Mouse (Mus musculus): ENCODE data around the gene Fstl4. TPM values are rescaled to one million over a fixed set of nuclear protein-coding genes. Genes with fewer than 3 reads are reported as not detected.

Fstl4 gene
- total RNA-seq, 2 experiments from 2014 or later: 44.1 to 47.2 TPM

DNA sequence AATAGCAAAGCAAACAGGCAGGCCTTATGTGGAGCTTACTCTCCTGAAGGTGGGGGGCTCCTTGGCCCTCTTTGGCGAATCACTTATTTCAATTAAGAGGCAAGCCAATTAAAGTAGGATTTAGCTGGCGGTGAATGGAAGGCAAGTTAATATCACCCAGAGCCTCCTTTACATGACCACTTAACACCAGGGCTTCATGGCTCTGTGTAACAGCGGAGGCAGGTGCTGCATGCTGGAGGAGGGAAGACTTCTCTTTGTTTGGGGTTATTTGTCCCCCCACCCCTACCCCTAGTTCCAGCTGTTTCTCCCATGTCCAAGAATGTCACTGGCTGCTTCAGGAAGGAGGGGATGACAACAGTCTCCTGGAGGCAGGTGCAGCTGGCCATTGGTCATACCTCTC, 10.9 kb downstream of the Fstl4 start:
- intact Hi-C loops (cut with DNase I): no loop called here
- Histone ChIP-seq H3K4me3 (no peak overlapping the region), H3K27ac (no peak overlapping the region)
- DNase-seq (ENCODE audit: extremely low spot score in 1 of 2, low spot score in 2 of 2): no peak
- no peak for TF ChIP-seq CTCF (IDR thresholded peaks at IDR 0.05)

DNA sequence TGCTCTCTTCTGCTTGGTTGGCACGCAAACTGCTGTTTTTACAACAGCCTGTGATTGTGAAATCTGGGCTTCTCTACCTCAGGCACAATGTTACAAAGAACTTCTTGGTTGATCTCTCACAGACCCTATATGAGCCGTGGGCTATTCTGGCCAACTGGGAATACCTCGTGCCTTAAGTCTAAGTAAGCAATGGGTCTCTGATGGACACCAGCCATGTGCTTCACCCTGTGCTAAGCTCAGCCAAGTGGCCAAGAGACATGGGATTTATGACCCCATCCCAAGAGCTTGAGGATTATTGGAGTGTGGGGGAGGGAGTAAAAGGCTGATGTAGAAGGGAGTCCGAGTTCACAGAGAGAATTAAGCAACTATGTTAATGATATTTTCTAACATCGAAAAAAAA, 18.0 kb downstream of the Fstl4 start:
- TF ChIP-seq CTCF (IDR thresholded peaks at IDR 0.05): no peak

DNA sequence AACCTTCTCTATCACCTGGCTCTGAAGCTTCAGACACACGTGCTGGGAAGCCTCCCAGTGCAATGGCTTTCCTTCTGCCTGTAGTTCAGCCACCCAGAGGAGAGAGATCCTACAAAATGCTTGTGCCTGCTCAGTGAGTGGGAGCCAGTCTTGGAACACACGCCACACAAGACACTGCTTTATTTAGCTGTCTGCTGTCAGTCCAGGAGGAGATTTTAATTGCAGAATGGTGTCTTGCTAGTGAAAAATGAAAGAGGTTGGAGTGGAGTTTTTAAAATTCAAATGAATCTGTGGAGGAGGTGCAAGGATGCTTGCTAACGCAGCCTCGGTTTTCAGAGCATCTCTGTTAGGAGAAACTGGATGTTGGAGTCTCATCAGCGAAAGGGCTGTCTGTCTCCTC, 29.9 kb downstream of the Fstl4 start:
- no peak for TF ChIP-seq CTCF (IDR thresholded peaks at IDR 0.05)
- intact Hi-C loops (cut with DNase I): loop anchor here (2.0 kb wide), 1 partner anchor 94 kb away; no protein-coding TSS in a partner anchor
- H3K27ac ChIP-seq: no peak overlapping the region; the same call in 1 of the 2 replicates
- DNase-seq (ENCODE audit: extremely low spot score in 1 of 2, low spot score in 2 of 2): peak; percentile 43 to 48
- H3K4me3 ChIP-seq: no peak overlapping the region

More for the DNA sequence above, 18.0 kb downstream of the Fstl4 start:
- no peak for DNase-seq (ENCODE audit: extremely low spot score in 1 of 2, low spot score in 2 of 2)
- Histone ChIP-seq H3K4me3 (no peak overlapping the region), H3K27ac (no peak overlapping the region)
- intact Hi-C loops (cut with DNase I): no loop called here

DNA sequence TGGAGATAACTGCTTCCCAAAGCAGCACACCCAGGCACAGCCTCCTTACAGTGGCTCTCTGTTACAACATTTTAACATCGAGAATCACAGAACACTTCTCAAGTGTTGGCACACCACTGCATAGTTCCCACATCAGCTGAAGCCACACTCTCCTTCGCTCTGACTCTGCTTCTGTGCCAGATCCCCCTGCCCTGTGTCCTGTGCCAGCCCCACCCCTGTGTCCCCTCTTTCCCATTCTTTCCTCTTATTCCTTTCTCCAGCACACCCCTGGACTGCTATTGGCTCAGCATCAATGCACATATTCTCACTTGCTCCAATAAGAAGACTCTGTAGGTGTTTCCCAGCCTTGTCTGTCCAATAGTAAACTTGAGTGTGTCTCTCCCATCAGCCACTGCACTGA, 45.1 kb downstream of the Fstl4 start:
- DNase-seq (ENCODE audit: extremely low spot score in 1 of 2, low spot score in 2 of 2): no peak
- Histone ChIP-seq H3K4me3 (no peak overlapping the region), H3K27ac (no peak overlapping the region)
- no peak for TF ChIP-seq CTCF (IDR thresholded peaks at IDR 0.05)
- intact Hi-C loops (cut with DNase I): no loop called here

DNA sequence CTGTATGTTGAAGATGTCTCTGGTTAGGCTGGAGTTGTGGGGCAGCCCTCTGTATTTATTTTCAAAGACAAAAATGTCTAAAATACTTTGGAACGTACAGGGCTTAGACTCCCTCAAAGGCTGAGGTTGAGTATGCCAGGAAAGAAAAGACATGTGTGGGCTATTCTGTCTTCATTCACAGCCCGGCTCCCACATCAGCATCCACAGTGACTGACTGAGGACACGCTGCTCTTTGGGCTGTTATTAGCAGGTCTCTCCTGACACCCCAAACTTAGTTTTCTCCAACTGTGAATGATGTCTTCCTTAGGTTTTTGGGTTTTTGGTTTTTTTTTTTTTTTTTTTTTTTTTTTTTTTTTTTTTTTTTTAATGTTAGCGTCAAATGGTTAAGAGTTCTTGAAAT, 51.6 kb downstream of the Fstl4 start:
- DNase-seq (ENCODE audit: extremely low spot score in 1 of 2, low spot score in 2 of 2): no peak
- no peak overlapping the region for H3K4me3 ChIP-seq
- no peak for TF ChIP-seq CTCF (IDR thresholded peaks at IDR 0.05)
- intact Hi-C loops (cut with DNase I): no loop called here
- no peak overlapping the region for H3K27ac ChIP-seq

DNA sequence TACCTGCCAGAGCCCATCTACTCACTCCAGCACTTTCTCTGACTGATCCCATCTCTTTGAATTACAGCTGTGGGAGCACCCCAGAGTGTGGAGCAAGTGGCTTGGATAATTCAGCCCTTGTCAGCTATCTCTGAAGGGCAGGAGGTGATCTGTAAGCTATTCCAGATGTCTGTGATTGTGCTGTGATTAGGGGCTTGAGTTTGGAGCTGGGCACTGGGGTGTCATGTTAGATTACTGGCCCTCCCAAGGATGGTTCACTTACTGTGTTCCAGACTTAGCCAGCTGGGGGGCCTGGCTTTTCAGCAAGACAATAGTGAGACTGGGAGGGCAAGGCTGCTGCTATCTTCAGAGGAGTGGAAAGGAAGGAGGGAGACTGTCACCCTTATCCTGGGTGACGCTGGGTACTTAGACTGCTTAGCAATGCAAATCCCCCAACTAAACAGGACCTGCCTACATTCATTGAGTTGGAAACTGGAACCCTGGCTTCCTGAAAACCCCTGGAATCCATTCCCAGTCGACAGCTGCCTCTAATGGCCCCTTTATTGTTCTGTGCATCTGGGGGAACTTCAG, 56.0 kb downstream of the Fstl4 start:
- no peak overlapping the region for H3K4me3 ChIP-seq
- no peak for TF ChIP-seq CTCF (IDR thresholded peaks at IDR 0.05)
- H3K27ac ChIP-seq: no peak overlapping the region
- peak in 1 of 2 experiments; percentile 3 for DNase-seq (ENCODE audit: extremely low spot score in 1 of 2, low spot score in 2 of 2)
- intact Hi-C loops (cut with DNase I): no loop called here

DNA sequence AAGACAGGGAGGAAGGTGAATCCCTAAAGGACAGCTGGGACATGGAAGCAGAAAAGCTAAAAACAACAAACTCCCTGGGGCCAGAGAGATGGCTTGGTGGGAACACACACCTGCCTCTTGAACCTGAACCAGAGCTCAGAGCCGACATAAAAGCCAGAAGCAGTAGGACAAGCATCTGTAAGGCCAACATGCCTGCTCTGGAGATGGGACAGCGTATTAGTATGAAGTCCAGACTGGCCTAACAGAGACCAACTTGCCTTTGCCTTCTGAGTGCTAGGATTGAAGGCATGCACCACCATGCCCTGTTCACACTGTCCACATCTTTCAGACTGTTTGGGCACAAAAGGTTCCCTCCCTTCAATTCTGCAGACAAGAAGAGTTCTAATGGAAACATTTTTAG, 62.2 kb downstream of the Fstl4 start:
- intact Hi-C loops (cut with DNase I): no loop called here
- no peak for TF ChIP-seq CTCF (IDR thresholded peaks at IDR 0.05)
- Histone ChIP-seq H3K27ac (no peak overlapping the region), H3K4me3 (no peak overlapping the region)
- DNase-seq (ENCODE audit: extremely low spot score in 1 of 2, low spot score in 2 of 2): peak in 1 of 2 experiments; percentile 5

DNA sequence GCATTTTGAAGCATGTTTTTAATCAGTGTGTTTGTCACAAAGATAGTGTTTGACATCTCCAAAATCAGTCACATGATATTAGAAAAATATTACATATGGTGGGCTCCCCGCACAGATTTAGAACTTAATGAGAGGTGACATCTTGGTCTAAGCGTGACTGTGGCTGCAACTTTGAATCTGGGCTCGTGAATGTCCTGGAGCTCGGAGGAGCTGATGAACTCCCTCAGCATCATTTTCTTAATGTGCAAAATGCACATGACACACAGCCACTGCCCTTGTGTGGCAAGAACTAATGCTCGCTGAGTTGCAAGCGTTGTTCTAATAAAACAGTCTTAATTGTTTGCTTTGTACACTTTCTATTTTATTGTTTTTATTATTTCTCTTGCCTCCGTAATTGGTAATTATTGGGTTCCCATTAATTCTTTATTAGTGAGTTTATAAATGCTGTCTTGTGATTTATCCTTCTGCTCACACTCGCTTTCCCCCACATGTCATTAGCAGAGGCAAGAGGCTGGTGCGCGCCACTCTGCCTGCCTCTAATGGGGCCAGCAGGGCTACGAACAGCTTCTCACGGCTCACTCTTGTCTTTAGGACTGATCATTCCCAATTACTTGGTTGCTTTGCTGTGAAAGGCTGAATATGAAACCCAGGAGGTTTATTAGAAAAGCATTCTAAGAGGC, 67.3 kb downstream of the Fstl4 start:
- no peak for DNase-seq (ENCODE audit: extremely low spot score in 1 of 2, low spot score in 2 of 2)
- intact Hi-C loops (cut with DNase I): no loop called here
- TF ChIP-seq CTCF (IDR thresholded peaks at IDR 0.05): no peak
- Histone ChIP-seq H3K27ac (no peak overlapping the region), H3K4me3 (no peak overlapping the region)

DNA sequence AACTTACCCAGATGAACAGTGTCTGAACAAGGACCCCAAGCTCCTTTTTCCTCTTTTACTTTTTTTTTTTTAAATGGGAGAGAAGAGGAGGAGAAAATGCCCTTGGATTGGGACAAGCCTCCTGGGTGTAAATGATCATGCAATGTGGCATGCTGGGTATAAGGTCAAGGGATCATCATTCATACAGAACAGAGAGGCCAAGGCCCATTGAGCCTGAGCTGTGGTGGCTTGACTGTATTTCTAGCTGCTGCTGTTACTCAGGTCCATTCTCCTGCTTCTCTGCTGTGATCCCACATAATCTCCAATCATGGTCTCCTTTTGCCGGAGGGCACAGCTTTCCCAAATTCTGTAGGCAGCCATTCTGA, 67.9 kb downstream of the Fstl4 start:
- Histone ChIP-seq H3K27ac (no peak overlapping the region), H3K4me3 (no peak overlapping the region)
- no peak for TF ChIP-seq CTCF (IDR thresholded peaks at IDR 0.05)
- intact Hi-C loops (cut with DNase I): no loop called here
- no peak for DNase-seq (ENCODE audit: extremely low spot score in 1 of 2, low spot score in 2 of 2)

DNA sequence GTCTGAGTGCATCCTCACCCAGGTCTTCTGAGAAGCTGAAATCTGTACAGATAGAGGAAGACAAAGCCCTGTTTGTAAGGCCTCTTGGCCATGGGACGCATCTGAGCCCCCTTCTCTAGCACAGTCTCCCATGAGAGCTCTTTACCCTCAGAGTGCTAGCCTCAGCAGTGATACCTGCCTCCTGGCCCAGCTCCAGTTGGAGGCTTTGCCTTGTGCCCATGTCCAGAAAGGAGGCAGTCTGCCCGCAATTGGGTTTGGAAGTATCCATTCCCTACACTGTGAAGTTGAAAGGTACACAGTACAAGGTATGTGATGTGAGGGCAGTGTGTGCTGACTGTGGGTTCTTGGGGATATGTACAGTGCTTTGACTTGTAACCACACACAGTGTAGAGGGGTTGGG, 84.3 kb downstream of the Fstl4 start:
- intact Hi-C loops (cut with DNase I): no loop called here
- Histone ChIP-seq H3K27ac (no peak overlapping the region), H3K4me3 (no peak overlapping the region)
- no peak for TF ChIP-seq CTCF (IDR thresholded peaks at IDR 0.05)
- no peak for DNase-seq (ENCODE audit: extremely low spot score in 1 of 2, low spot score in 2 of 2)

DNA sequence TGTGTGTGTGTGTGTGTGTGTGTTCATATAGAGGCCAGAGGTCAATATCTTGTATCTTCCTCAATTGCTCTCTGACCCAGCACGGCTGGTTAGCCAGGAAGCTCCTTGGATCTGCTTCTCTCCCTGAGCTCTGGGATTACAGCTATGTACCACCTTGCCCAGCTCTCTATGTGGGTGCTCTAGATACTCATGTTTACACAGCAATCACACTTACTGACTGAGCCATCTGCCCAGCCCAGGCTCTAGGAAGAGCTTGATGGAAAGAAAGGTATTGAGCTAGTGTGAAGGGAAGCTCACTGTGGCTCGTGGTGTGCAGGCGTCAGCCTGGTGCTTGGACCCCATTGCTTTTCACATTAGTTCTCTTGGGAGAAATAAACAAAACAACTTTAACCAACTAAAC, 85.6 kb downstream of the Fstl4 start:
- intact Hi-C loops (cut with DNase I): no loop called here
- no peak overlapping the region for H3K27ac ChIP-seq
- no peak for TF ChIP-seq CTCF (IDR thresholded peaks at IDR 0.05)
- no peak for DNase-seq (ENCODE audit: extremely low spot score in 1 of 2, low spot score in 2 of 2)
- H3K4me3 ChIP-seq: no peak overlapping the region

DNA sequence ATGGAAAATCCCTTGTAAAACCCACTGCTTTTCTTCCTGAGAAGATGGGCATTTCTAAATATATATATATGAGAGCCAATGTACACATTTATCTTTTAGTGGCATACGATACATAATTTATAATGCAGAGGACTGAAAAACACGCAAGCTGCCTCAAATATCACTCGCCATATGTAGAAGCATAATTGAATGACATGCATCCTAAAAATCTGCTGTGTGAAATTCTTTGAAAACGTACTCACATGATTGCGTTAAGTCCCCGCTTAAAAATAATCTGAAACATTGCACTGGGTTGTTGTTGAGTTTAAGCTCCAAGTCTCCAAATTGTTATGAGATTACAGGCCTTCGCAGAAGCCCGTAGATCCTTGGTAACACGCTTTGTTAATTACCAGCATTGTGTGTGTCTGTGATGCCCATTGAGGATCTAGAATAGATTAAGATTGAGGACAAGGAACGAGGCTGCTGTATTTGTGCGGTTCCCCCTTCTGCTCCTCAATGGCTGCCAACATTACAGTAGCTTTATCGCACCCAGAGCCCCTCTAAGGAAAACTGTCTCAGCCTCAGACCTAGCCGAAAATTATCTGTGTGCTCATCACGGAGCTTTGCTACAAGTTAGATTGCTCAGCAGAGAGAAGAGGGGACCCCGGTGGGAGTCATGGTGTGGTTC, 108.5 kb downstream of the Fstl4 start:
- intact Hi-C loops (cut with DNase I): no loop called here
- no peak for DNase-seq (ENCODE audit: extremely low spot score in 1 of 2, low spot score in 2 of 2)
- no peak overlapping the region for H3K27ac ChIP-seq
- TF ChIP-seq CTCF (IDR thresholded peaks at IDR 0.05): no peak
- no peak overlapping the region for H3K4me3 ChIP-seq
